Mouse (Mus musculus): ENCODE data around the gene Adap1. TPM values are rescaled to one million over a fixed set of nuclear protein-coding genes. Genes with fewer than 3 reads are reported as not detected.

Adap1 gene
- polyA plus RNA-seq, 1 experiment from 2014 or later = 2.1 TPM

DNA sequence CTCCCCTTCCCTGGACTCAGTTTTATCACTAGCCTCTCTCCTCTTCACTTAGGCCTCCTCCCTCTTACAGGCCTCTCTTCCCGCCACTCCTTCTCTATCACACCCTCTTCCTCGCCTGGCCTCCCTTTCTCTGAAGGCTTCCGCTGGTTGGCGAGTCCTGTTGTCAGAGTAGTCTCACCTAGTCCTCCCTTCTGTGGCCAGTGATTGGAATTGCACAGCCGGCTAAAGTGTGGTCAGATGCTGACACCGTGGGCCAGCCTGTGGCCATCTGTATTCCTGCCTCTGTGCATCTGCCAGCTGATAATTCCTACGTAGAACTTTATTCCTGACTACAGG is 72.5 kb downstream of the Adap1 start:
- peaks cover 45% of the 10 kb centered on the region for H3K4me1 ChIP-seq
- H3K9ac ChIP-seq = peak overlapping the region; percentile 85
- ATAC-seq (replicated peaks; ENCODE audit: low FRiP score) = peak; percentile 14
- no peaks in the 10 kb centered on the region for H3K27me3 ChIP-seq
- peak overlapping the region; percentile 93 for H3K27ac ChIP-seq
- peak overlapping the region; percentile 87 for H3K4me3 ChIP-seq (replicated peaks)
- WGBS = under 1% methylated on average over 7 of the region's 7 CpGs
- H3K4me2 ChIP-seq = peak overlapping the region; percentile 73
- no peaks in the 10 kb centered on the region for H3K9me3 ChIP-seq (replicated peaks)
- peaks cover 34% of the 10 kb centered on the region for H3K36me3 ChIP-seq

GRCm38 (mm10) chr5:139252081-139252909 is 73.1 kb downstream of the Adap1 start, which contains the start of gene Get4:
TSS of gene Get4 (plus strand) at chr5:139252324.
- peak within 1 kb of the TSS; percentile 85 for H3K9ac ChIP-seq
- no peaks in the 10 kb centered on the region for H3K27me3 ChIP-seq
- peaks cover 37% of the 10 kb centered on the region for H3K36me3 ChIP-seq
- H3K27ac ChIP-seq = peak within 1 kb of the TSS; percentile 93
- H3K4me2 ChIP-seq = peak within 1 kb of the TSS; percentile 73
- peaks cover 44% of the 10 kb centered on the region for H3K4me1 ChIP-seq
- no peaks in the 10 kb centered on the region for H3K9me3 ChIP-seq (replicated peaks)
- H3K4me3 ChIP-seq (replicated peaks) = peak within 1 kb of the TSS; percentile 87
- under 1% methylated on average over 88 of the region's 90 CpGs for WGBS
- peak; percentile 96 for ATAC-seq (replicated peaks; ENCODE audit: low FRiP score)

DNA sequence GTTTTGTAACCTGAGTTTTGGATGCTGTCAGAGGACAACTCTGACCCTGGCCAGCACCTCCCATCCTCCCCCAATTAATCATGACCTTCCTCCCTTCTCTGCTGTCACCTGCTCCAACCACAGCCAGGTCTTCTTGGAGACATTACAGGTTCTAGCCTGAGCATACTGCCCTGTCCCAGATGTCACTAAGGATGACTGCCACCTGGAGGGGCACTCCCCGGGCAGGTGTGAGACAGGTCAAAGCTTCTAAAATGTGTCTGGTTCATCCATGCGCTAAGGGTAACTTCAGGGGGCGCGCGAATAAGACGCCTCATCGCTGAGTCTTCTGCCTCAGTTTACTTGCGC is 73.7 kb downstream of the Adap1 start:
- Histone ChIP-seq H3K27ac (peak overlapping the region; percentile 93), H3K27me3 (no peaks in the 10 kb centered on the region), H3K4me1 (peaks cover 40% of the 10 kb centered on the region), H3K4me3 (replicated peaks) (peak overlapping the region; percentile 87), H3K36me3 (peaks cover 39% of the 10 kb centered on the region), H3K9me3 (replicated peaks) (no peaks in the 10 kb centered on the region), H3K9ac (peak overlapping the region; percentile 58), H3K4me2 (peak overlapping the region; percentile 73)
- ATAC-seq (replicated peaks; ENCODE audit: low FRiP score) = peak; percentile 49
- under 1% methylated on average over 8 of the region's 8 CpGs for WGBS

GRCm38 (mm10) chr5:139251279-139251678 is 74.1 kb downstream of the Adap1 start:
- no peaks in the 10 kb centered on the region for H3K27me3 ChIP-seq
- H3K4me3 ChIP-seq (replicated peaks) = peak overlapping the region; percentile 87
- WGBS = 69% methylated on average over 7 of the region's 7 CpGs
- peak overlapping the region; percentile 58; the same call in 1 of the 2 replicates for H3K9ac ChIP-seq
- peak overlapping the region; percentile 73 for H3K4me2 ChIP-seq
- H3K36me3 ChIP-seq = peaks cover 43% of the 10 kb centered on the region
- peaks cover 39% of the 10 kb centered on the region for H3K4me1 ChIP-seq
- no peaks in the 10 kb centered on the region for H3K9me3 ChIP-seq (replicated peaks)
- peak overlapping the region; percentile 93 for H3K27ac ChIP-seq
- no peak for ATAC-seq (replicated peaks; ENCODE audit: low FRiP score)

DNA sequence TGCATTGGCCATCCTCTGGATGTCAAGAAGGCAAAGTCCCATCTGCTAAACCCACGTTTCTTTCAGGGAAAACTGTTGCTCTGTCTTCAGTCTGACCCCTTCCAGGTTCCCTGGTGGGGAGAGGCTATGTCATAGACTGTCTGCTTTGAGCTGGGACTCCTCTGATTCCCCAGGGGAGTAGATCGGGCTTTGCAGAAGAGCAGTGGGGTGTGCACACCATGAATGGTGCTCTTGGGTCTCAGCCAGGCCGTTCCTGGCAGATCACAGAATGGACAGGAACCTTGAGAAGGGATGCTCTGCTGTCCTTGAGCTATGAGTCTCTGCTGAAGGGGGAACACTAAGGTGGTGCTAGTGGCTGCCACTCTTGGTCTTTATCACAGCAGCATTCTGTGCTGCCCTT is 76.6 kb downstream of the Adap1 start:
- peaks cover 67% of the 10 kb centered on the region for H3K36me3 ChIP-seq
- no peak overlapping the region for H3K9ac ChIP-seq
- no peak overlapping the region for H3K4me2 ChIP-seq
- no peak for ATAC-seq (replicated peaks; ENCODE audit: low FRiP score)
- H3K9me3 ChIP-seq (replicated peaks) = no peaks in the 10 kb centered on the region
- H3K4me3 ChIP-seq (replicated peaks) = no peak overlapping the region
- no peaks in the 10 kb centered on the region for H3K27me3 ChIP-seq
- H3K4me1 ChIP-seq = peaks cover 16% of the 10 kb centered on the region
- WGBS = 94% methylated on average over 3 of the region's 3 CpGs
- H3K27ac ChIP-seq = no peak overlapping the region

DNA sequence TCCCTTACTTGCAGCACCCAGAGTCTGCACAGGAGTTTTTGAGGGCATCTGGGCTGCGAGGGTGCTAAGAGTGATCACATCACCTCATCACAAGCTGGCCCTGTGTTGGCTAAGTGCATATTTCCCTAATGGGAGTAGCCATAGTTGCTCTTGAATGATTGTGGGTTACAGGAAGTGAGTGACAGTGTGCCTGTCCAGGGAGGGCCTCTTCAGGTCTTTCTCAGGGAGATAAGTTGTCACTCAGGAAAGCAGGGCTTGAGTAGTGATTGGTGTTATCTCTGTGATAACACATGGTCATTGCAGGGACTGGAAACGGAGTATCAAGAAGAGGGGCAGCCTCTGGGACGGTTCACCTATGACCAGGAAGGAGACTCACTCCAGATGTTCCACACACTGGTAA is 77.7 kb downstream of the Adap1 start:
- H3K4me1 ChIP-seq = peaks cover 7% of the 10 kb centered on the region
- no peak overlapping the region for H3K9ac ChIP-seq
- ATAC-seq (replicated peaks; ENCODE audit: low FRiP score) = no peak

DNA sequence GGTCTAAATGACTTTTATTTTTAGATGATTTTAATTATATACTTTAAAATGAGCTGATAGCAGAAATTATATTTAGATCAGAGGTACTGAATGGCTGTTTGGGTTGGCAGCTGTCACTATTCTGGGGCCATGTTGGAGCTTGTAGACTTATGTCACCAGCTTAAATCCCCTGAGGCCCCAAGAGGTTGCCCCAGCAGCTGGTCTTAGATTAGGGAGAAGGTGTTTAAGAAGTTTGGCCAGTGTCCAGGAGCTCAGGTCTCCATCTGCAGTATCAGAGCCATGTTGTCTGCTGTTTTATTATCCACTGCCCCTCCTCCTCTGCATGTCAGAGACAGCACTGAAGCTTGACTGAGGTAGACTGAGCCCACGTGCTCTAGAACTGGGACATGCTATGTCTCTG is 82.0 kb downstream of the Adap1 start:
- Histone ChIP-seq H3K9ac (no peak overlapping the region), H3K4me2 (no peak overlapping the region), H3K4me3 (replicated peaks) (no peak overlapping the region), H3K9me3 (replicated peaks) (no peaks in the 10 kb centered on the region), H3K4me1 (no peaks in the 10 kb centered on the region), H3K27ac (no peak overlapping the region), H3K27me3 (no peaks in the 10 kb centered on the region), H3K36me3 (peaks cover 100% of the 10 kb centered on the region)
- 79% methylated on average over 1 of the region's 1 CpGs for WGBS
- ATAC-seq (replicated peaks; ENCODE audit: low FRiP score) = no peak

More for the DNA sequence above, 77.7 kb downstream of the Adap1 start:
- H3K4me2 ChIP-seq = no peak overlapping the region
- H3K4me3 ChIP-seq (replicated peaks) = no peak overlapping the region
- H3K9me3 ChIP-seq (replicated peaks) = no peaks in the 10 kb centered on the region
- WGBS = 88% methylated on average over 3 of the region's 3 CpGs
- H3K27me3 ChIP-seq = no peaks in the 10 kb centered on the region
- H3K27ac ChIP-seq = no peak overlapping the region
- H3K36me3 ChIP-seq = peaks cover 78% of the 10 kb centered on the region

- Histone ChIP-seq H3K4me1 (no peaks in the 10 kb centered on the region), H3K36me3 (peaks cover 100% of the 10 kb centered on the region), H3K27me3 (no peaks in the 10 kb centered on the region), H3K27ac (no peak overlapping the region), H3K4me2 (no peak overlapping the region), H3K9me3 (replicated peaks) (no peaks in the 10 kb centered on the region), H3K9ac (no peak overlapping the region), H3K4me3 (replicated peaks) (no peak overlapping the region)
- WGBS = 69% methylated on average over 15 of the region's 15 CpGs
- ATAC-seq (replicated peaks; ENCODE audit: low FRiP score) = no peak
Observed at GRCm38 (mm10) chr5:139241022-139241761, 84.2 kb downstream of the Adap1 start.

GRCm38 (mm10) chr5:139237436-139237835 is 88.0 kb downstream of the Adap1 start:
- ATAC-seq (replicated peaks; ENCODE audit: low FRiP score) = no peak
- 37% methylated on average over 4 of the region's 4 CpGs for WGBS

DNA sequence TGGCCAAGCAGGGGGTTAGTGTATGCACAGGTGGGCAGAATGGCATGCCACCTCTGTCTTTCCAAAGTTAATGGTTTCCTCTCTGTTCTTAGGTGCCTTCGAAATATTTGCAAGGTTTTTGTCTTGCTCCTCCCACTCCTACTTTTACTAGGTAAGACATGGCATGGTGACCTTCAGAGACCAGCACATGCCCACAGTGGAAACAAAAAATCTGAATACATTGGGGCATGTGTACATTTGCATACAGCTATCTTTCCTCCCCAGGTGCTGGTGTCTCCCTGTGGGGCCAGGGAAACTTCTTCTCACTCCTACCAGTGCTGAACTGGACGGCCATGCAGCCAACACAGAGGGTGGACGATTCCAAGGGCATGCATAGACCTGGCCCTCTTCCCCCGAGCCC is 91.0 kb downstream of the Adap1 start:
- Histone ChIP-seq H3K9ac (no peak overlapping the region), H3K9me3 (replicated peaks) (no peaks in the 10 kb centered on the region), H3K4me3 (replicated peaks) (no peak overlapping the region), H3K27ac (no peak overlapping the region), H3K27me3 (no peaks in the 10 kb centered on the region), H3K4me1 (no peaks in the 10 kb centered on the region), H3K4me2 (no peak overlapping the region), H3K36me3 (peaks cover 96% of the 10 kb centered on the region)
- ATAC-seq (replicated peaks; ENCODE audit: low FRiP score) = no peak
- 89% methylated on average over 4 of the region's 4 CpGs for WGBS

More at GRCm38 (mm10) chr5:139237436-139237835, 88.0 kb downstream of the Adap1 start:
- H3K27ac ChIP-seq = no peak overlapping the region
- no peaks in the 10 kb centered on the region for H3K4me1 ChIP-seq
- no peaks in the 10 kb centered on the region for H3K27me3 ChIP-seq
- H3K36me3 ChIP-seq = peaks cover 97% of the 10 kb centered on the region
- H3K4me2 ChIP-seq = no peak overlapping the region
- H3K9ac ChIP-seq = no peak overlapping the region
- H3K4me3 ChIP-seq (replicated peaks) = no peak overlapping the region
- H3K9me3 ChIP-seq (replicated peaks) = no peaks in the 10 kb centered on the region

- Histone ChIP-seq H3K36me3 (peaks cover 96% of the 10 kb centered on the region), H3K27me3 (no peaks in the 10 kb centered on the region), H3K4me3 (replicated peaks) (no peak overlapping the region), H3K27ac (no peak overlapping the region), H3K9ac (no peak overlapping the region), H3K4me1 (no peaks in the 10 kb centered on the region), H3K4me2 (no peak overlapping the region), H3K9me3 (replicated peaks) (no peaks in the 10 kb centered on the region)
- 92% methylated on average over 3 of the region's 3 CpGs for WGBS
- no peak for ATAC-seq (replicated peaks; ENCODE audit: low FRiP score)
Observed at GRCm38 (mm10) chr5:139232083-139232482, 93.3 kb downstream of the Adap1 start.

GRCm38 (mm10) chr5:139229716-139230115 is 95.7 kb downstream of the Adap1 start:
- ATAC-seq (replicated peaks; ENCODE audit: low FRiP score) = no peak
- Histone ChIP-seq H3K4me1 (no peaks in the 10 kb centered on the region), H3K36me3 (peaks cover 96% of the 10 kb centered on the region), H3K4me2 (no peak overlapping the region), H3K27me3 (no peaks in the 10 kb centered on the region), H3K9ac (no peak overlapping the region), H3K4me3 (replicated peaks) (no peak overlapping the region), H3K27ac (no peak overlapping the region), H3K9me3 (replicated peaks) (no peaks in the 10 kb centered on the region)
- 96% methylated on average over 3 of the region's 3 CpGs for WGBS

All from kidney, embryonic 15.5 days (tissue).